Mouse (Mus musculus) lung, postnatal 25 days (tissue): ENCODE results near the gene 2310009B15Rik.

Experiments used
- DNase-seq: peaks from one replicate; pipeline ENCODE4 v3.0.0; 2022; ENCODE audit warnings: low spot score

The 2310009B15Rik gene

DNA sequence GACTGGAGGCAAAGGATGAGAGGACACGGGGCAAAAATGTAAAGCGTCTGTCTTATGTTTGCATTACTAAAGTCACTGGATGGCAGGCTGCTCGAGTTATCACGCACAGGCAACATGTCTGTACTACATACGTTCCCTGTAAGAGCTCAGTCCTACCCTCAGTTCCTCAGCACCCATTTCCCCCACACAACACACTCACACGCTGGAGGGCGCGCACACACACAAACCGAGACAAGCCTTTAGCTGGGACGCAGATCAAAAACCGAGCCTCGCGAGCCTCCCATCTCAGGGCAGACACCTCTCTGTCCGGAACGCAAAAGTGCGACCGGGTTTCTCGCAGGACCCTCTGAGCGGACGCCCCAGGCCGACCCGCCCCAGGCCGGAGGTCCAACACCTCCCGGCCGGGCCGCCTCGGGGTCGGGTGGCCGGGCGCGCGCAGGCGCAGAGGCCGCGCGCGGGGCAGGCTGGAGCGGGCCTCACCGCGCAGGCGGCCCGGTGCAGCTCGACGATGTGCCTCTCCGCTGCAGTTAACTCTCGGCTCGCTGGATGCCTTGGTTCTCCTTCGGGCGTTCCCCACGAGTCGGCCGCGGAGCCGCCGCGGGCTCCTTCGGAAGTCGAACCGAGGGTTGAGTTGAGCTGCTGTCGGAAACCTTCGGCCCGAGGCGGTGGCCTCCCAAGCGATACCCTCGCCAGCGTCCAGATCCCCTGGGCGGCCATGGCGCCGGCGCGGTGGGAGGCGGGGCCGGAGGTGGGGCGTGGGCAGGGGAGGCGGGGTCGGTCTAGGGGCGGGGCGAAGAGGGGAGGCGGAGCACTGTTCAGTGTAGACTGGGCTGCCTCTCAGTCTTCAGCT is at the start of gene 2310009B15Rik:
2310009B15Rik (minus strand) TSS at position 752 of the 850 bp plus-strand sequence.
- DNase-seq: peak; percentile 69

DNA sequence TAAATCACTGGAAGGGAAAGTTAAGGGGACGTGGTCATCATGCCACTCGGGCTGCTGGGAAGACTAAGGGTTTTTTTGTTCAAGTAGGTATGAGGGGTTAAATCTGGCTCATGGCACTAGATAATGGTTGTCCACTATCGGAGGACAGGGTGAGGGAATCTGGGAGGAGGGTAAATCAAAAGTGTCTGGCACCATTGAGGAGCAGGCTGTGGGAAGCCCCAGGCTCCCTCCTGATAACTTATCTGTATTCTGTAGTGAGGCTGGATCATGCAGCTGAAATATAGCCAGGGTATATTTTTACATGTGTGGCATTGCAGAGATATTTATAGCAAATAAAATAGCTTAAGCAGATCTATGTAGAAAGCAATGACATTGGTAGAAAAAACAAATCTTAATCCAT is 49.6 kb upstream of the 2310009B15Rik start:
- DNase-seq: no peak

DNA sequence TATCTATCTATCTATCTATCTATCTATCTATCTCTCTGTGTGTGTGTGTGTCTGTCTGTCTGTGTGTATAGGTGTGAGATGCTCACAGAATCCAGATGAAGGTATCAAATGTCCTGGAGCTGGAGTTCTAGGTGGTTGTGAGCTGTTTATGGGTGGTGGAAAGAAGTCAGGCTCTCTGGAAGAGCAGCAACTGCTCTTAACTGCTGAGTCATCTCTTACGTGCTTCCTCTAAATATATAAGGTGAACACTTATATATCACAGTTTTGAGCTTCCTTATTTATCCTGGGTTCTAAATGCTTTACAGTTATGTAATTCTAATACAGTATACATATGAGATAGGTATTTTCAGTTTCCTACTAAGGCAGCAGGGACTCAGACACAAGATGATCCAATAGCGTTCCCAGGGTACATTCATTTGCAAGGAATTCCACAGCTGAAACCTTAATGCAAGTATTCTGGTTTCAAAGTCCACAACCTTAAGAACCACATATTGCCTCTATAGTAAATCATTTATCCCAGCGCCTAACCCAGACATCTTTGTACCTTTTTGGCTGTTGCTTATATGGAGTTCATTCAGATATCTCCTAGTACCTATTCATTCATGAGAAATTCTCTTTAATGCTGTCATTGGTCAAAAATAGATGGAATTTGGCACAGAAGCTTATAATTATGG is 48.6 kb upstream of the 2310009B15Rik start:
- no peak for DNase-seq

DNA sequence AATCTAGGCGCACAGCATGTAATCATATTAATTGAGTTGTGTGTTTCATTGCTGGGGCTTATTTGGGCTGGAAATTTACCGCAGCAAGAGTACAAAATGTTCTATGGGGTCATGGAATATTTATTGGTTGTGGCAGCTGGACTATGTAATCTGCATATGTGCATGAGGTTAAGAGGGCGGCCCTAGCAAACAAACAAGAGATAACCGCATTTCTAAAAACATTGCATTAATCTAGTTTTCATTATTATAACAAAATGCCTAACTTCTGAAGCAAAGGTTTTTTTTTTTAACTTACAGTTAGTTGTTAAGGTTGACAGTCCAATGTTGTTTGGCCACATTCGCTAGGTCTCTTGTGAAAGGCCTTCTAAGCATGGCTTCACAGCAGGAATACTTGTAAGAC is 47.2 kb upstream of the 2310009B15Rik start:
- no peak for DNase-seq

DNA sequence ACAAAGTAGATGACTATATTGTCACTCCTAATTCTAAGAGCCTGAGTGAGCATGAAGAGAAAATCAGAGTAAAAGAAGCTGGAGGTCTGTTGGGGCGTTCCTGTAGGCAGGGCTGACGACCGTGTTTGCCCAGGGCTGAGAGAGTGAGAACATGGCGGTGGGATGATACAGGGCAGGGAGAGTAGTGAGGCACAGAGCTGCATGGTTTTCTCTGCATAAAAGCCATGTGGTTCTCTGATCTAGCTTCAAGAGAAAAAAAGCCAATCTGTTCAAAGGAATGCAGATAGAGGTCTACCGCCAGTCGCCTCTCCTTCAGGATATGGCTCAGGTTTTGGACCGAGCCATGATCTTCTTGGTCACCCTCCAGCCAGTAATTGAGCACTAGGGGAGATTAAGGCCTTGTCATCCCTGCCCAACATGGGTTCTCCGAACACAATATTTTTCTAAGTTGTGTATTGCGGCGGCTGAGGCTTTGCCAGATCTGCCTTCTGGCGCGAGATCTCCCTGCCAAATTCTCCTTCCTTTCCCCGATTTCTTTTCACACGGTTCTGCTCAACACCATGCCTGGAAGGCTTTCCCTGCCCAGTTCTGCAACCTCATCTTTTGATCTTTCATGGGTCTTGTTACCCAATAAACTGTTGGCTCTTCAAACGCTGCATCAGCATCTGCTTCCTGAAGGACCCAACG is 44.9 kb upstream of the 2310009B15Rik start:
- DNase-seq: no peak

DNA sequence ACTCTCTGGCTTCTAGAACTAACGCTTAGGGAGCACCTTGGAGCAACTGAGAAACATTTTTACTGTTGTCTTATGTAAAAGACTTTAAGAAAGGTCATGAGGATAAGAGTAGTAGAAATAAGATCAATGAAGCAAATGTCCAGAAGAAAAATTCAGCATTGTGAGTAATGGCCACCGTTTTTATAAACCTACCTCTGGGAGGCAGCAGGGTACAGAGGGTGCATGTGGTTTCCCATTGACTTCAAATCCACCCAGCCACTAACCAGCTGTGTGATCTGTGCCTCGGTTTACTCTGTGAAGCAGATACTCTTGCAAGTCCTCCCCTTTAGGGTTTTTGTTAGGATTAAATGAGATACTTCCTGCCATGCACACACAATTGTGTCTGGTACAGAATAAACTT is 39.4 kb upstream of the 2310009B15Rik start:
- DNase-seq: no peak

DNA sequence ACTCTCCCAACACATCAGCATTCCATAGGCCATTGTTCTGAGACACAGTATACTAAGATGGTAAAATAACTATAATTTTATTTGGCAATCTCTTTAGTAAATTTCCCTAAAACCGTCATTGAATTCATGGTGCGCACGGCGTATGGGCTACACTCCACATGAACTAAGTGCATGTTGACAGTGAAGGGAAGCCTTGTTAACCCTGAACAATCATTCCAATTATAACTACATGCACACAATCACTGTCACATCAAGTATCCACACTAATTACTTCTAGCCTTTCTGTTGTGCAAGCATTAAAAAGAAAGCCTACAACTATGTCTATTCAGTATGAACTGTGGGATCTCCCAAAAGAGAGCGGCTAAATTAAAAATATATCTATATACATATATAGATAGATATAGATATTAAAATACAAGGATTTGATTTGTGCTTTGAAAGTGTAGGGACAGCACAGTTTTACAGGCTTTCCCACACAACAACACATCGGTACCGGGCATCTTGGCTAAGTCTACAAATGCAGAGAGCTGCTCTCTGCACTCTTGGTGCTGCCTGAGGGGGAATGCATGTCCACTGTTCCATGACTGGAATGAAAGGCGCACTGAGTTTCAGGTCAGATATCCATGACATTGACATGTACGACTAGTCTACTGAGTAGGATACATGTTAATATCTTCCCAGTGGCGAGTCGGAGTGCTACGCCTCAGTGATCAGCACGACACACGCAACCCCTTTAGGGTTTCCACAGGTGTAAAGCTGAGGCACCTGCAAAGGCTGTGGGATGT is 21.0 kb upstream of the 2310009B15Rik start:
- no peak for DNase-seq

DNA sequence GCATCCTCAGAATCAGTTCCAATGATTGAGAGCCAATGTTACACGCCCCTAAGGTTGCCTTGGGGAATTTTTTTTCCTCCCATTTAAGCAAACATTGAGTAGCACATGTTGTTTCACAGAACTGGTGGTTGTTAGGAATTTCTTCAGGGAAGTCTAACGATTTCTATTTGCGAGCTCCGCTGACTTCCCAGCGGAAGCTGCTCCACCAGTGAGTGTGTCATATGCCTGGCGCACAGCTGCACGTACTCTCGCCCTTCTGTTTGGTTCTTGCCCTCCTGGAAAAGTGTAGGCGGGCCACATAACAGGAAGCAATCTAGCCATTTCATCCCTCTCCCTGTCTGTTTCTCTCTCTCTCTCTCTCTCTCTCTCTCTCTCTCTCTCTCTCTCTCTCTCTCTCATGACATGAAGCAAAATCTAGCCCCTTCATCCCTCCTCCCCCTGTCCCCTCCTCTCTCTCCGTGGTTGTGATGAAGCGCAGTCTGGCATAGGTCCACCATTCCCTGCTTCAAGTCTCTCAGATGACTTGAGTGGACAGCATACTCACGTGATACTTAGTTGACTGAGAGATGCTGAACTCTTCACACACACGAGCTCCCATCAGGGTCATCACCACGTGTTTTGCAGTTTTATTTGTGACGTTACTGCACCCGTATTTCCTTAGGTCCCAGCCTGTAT is 19.9 kb upstream of the 2310009B15Rik start:
- DNase-seq: no peak

DNA sequence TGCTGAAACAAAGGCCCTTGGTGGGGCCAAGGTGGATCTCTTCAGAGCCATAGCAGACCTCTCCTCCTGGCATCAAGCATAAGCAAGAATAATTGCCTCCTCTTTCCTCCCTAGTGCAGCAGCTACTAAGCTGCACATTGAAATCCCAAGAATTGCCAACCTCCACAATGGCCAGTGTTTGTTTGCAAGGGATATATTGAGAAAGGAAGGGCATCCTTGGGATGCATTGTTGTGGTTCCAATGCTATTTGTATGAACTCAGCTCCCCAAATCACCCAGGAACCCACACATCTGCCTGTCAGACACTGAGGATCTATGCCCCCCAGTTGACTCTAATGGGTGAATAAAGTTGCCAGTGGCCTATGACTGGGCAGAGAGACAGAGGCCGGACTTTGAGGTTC is 5.8 kb downstream of the 2310009B15Rik start:
- no peak for DNase-seq

DNA sequence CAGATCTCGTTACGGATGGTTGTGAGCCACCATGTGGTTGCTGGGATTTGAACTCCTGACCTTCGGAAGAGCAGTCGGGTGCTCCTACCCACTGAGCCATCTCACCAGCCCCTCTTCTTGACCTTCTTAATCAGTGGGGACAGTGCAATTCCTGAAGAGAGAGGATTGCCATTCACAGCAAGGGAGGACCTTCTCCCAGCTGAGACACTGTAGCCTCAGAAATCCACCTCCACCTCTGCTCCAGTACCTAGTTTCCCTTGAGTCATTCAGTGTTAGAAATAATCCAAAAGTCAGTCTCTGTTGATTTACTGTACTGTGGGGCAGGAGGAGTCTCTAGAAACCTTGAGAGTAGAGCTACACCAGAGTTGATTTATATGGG is 6.5 kb downstream of the 2310009B15Rik start:
- DNase-seq: no peak

DNA sequence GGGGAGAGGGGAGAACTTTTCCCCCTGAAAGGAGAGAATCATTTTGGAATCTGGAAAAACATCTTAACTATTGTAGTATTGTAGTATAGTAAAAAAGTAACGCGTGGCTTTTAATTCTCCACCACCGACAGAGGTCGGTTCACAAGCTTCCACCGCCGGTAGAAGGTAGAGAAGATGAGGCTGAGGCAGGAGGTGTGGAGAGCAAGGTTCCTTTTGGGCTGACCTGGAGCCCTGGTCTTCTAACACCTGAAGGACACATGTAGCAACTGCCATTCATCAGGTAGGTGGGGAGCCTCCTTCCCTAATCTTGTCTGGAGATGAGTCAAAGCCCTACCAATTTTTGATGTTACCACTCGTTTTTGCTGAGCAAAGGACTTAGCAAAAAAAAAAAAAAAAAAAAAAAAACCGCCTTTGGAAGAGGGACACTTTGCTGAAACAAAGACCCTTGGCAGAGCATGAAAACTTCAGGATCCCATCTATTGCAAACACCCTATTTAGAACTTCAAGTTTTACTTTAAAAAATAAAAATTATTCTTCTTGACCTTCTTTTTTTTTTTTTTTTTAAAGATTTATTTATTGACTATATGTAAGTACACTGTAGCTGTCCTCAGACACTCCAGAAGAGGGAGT is 7.0 kb downstream of the 2310009B15Rik start:
- DNase-seq: no peak

DNA sequence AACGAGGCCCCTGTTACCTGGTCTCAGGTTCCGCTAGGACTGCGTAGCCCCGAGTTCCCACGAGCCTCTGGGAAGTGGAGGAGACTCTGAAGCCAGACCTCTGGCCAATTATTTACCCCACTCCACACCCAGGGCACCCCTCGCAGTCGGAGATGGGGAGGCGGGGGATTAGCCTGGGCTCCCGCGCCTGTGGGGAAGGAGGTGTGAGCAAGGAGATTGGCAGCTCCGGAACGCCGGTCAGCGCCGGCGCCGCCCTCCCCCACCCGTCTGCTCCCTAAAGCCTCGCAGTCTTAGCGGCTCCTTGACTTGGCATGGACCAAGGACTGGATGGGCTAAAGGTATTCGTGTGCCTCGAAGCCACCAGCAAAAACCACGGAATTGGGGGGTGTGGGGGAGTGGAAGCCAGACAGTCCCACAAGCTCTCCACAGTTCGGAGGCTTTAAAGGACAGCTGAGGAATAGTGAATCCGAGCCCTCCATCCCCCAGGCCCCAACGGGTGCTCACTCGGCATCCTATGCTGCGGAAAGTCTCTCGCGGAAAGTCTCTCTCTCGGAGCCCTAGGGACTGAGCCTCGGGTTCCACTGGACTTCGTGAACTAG is 8.0 kb downstream of the 2310009B15Rik start, which contains the start of gene Lhx9:
Lhx9 (minus strand) TSS at position 67 of the 599 bp plus-strand sequence.
- no peak for DNase-seq

DNA sequence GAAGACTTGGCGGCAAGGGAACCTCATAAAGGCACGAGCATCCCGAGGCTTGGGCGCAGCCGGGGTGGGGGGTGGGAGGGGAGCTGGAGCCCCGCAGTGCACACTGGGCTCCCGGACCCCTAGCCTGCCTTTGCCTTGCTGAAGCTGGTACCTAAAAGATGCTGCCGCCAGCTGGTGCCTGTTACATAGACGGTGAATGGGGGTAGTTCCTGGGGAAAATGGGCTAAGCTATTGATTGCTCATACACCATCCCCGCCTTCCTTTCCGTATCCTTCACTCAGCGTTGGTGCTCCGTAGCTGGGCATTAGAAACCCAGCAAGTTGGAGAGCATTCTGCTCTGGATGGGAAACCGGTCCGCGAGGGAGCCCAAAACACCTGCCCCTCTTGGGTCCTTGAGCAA is 8.6 kb downstream of the 2310009B15Rik start:
- no peak for DNase-seq

DNA sequence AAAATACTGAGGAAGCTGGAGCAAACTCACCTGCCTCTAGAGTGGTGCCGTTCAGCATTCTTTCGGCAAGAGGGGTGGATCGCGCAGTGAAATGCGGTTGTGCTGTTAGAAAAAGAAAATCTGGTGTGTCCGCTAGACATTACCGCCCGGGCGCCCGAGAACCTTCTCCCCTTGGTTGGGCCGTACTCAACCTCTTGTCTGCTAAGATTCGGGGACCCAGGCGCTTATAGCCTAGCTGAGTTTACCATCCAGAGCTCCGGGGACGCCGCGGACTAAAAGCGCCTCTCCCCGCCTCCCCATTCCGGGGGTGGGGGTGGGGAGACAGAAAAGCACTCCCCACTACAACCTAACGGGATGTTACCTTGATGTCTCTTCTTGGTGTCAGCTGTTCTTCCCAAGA is 9.5 kb downstream of the 2310009B15Rik start:
- DNase-seq: no peak

DNA sequence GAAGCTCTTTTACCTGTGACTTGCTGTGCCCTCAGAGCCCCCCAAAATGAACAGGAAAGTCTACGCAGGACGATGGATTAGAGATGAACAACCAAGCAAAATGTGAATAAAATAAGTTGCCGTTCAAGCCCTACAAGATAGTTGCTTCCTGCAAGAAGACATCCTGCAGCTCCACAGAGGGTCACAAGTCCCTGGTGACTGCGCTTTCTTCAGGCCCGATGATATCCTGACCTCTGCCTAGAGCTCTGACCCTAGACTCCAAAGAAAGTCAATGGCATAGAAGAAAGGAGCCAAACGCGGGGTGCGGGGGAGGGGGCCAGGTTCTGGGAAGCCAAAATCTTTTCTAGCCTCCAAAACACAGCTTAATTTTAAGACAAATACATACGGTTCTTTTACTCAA is 10.1 kb downstream of the 2310009B15Rik start:
- DNase-seq: no peak

DNA sequence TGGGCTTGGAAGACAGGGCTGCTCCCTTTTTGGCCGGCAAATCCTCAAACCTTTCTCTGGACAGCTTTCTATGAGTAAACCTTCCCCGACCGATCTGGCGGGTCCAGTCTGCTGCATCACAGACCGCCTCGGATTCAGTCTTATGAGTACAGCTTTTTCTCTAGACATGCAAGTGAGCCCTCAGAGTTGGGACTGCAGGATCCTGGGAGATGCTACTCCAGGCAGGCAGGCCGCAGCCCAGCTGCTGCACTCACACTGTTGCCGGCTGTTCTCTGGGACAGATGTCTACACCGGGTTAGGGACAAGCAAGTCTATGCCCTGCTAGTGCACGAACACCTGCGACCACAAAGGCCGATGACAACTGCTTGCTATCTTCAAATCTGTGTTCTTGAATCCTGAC is 10.5 kb downstream of the 2310009B15Rik start:
- DNase-seq: no peak

DNA sequence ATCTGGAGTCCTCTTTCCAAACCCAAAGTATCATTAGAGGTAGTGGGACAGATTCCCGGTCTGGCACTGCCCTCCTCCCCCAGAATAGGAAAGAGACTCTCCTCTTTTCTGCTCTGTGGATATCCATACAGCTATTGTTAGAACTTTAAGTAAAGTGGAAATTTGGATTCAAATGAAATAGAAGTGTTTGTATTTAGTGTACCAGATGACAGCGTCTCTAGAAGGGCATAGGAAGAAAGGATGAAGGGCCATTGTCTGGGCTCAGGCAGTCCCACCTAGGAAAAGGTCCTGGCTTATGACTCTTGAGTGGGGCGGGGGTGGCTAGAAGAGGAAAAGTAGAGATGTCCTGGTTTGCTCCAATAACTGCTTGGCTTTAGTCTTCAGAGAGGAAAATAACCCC is 11.2 kb downstream of the 2310009B15Rik start:
- no peak for DNase-seq

DNA sequence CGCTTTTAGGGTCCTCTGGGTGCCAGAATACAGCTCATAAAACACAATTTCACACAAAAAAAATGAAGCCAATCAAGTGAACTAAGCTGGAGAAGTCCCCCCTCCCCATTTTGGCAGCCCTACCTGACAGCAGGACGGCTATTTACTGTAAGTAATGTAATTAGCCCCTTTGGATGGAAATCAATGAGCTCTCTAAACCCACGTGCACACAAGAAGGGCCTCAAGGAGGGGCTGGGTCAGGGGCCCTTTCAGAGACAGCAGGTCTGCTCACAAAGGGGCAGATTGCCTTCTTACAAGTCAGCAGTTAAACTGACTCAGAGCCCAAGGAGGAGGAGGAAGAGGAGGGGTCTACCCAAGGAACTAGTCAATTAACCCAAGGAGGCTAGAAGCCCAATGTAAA is 12.5 kb downstream of the 2310009B15Rik start:
- no peak for DNase-seq

DNA sequence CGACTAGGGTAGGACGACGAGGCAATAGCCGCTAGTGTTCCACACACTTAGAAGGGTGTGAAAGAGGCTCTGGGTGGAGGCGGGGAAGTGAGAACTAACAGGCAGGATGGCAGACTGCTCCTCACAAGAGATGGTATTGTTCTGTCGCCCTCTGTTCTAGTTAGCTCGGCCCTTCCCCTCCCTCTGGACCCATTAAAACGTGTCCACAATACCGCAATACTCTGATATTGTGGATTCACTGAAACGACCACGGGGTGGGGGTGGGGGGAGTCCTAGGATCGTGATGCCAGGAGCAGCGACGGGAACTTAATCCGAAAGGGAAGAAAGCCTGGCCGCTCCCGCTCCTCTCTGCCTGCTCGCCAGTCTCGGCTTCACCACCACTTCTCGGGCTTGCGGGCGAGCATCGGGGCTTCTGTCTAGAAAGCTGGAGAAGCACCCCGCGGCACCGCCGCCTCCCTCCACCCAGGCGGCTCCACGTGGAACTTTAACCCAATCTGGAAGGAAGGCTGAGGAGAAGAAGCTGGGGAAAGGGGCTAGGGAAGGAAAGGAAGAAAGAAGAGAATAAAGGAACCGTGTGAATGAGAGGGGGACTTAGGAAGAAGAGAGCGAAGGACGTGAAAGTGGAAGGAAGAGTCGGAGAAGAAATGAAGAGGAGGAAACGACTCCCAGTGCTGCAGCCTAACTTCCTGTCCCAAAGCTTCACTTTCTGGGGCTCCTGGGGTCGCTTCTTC is 13.1 kb downstream of the 2310009B15Rik start:
- no peak for DNase-seq

DNA sequence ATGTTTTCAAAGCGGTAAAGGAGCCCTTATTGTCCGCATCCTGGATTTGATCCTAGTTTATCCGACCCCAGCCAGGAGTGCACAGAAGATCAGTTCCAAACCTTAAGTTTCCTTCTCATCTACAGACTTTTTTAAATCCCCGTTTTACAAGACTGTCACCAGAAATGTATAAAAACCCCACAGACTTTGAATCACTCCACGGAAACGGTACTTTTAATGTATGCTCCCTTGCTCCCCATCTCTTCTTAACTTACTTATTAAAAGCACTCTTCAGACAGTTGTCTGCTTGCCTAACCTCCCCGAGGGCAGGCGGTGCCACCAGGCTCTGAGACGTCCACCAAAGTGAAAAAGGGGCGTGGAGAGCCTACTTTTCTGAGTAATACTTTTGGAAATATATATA is 13.9 kb downstream of the 2310009B15Rik start:
- no peak for DNase-seq
